Mouse (Mus musculus) heart, embryonic 14.5 days (tissue): ENCODE measurements around the gene Olfr1428. TPM values are rescaled to one million over a fixed set of nuclear protein-coding genes. Genes with fewer than 3 reads are reported as not detected.

Experiments used
- ATAC-seq: fragments of 200-750 bp; cut with Nextera tagmentation; 2 replicates; pipeline ENCODE4 v1.8.0; 2017; ENCODE audit warnings: low read depth, moderate TSS enrichment; ENCODE audit not compliant: insufficient number of reproducible peaks, insufficient read depth, low FRiP score
- H3K27ac ChIP-seq, 2 experiments: fragments of 200-500 bp in 1 of 2; fragments of 300-500 bp in 1 of 2; sonication (generic) in 1 of 2; replicated peaks in 1 of 2; 2 replicates each; pipeline ENCODE4 v1.5.1; 2012 to 2014; ENCODE audit warnings: low read depth in 2 of 2, low read length in 2 of 2, control low read depth in 1 of 2, mild to moderate bottlenecking in 1 of 2, mixed read lengths in 1 of 2; ENCODE audit not compliant: control insufficient read depth in 1 of 2, insufficient read depth in 1 of 2
- H3K27me3 ChIP-seq: fragments of 300-500 bp; sonication (generic); 2 replicates; pipeline ENCODE4 v1.6.1; 2014; ENCODE audit warnings: mild to moderate bottlenecking, low read length, control low read depth; ENCODE audit not compliant: control insufficient read depth, insufficient read depth
- H3K36me3 ChIP-seq: fragments of 300-500 bp; sonication (generic); 2 replicates; pipeline ENCODE4 v1.6.1; 2014; ENCODE audit warnings: mild to moderate bottlenecking, control low read depth, low read length, mixed read lengths; ENCODE audit not compliant: control insufficient read depth, insufficient read depth
- H3K4me1 ChIP-seq, 2 experiments: fragments of 200-500 bp in 1 of 2; fragments of 300-500 bp in 1 of 2; sonication (generic) in 1 of 2; 2 replicates each; pipeline ENCODE4 v1.6.1; 2012 to 2014; ENCODE audit warnings: low read length in 2 of 2, control low read depth in 1 of 2, mixed read lengths in 1 of 2; ENCODE audit not compliant: control insufficient read depth in 2 of 2, insufficient read depth in 2 of 2
- H3K4me2 ChIP-seq: fragments of 300-500 bp; sonication (generic); 2 replicates; pipeline ENCODE4 v1.6.1; 2014; ENCODE audit warnings: mild to moderate bottlenecking, low read length
- H3K4me3 ChIP-seq, 2 experiments: fragments of 200-500 bp in 1 of 2; fragments of 300-500 bp in 1 of 2; sonication (generic) in 1 of 2; 2 replicates each; pipeline ENCODE4 v1.5.1; 2012 to 2014; ENCODE audit warnings: low read length in 2 of 2, mild to moderate bottlenecking in 2 of 2, control low read depth in 1 of 2, low read depth in 1 of 2, moderate library complexity in 1 of 2; ENCODE audit not compliant: control insufficient read depth in 1 of 2, insufficient read depth in 1 of 2
- H3K9ac ChIP-seq: fragments of 300-500 bp; sonication (generic); 2 replicates; pipeline ENCODE4 v1.6.1; 2014; ENCODE audit warnings: mild to moderate bottlenecking, low read length
- H3K9me3 ChIP-seq: fragments of 300-500 bp; sonication (generic); 2 replicates; pipeline ENCODE4 v1.6.1; 2016; ENCODE audit warnings: low read length, control low read depth; ENCODE audit not compliant: control insufficient read depth
- WGBS: fragments of 180-500 bp; shearing (Covaris S2); extraction: QIAGEN DNeasy Blood & Tissue Kit; methylation state at CpG from one replicate; pipeline ENCODE4 v1.1.7; 2014; 5-methylcytosine and 5-hydroxymethylcytosine counted together
- polyA plus RNA-seq: library from polyadenylated mRNA; unstranded; fragments of >200 nt; fragmentation: Nextera tagmentation; extraction: Ambion mirVana; gene quantifications from 2 replicates; pipeline ENCODE4 v1.2.1, GENCODE M21; 2014

Olfr1428 gene
- polyA plus RNA-seq: not detected in 2 replicates

DNA sequence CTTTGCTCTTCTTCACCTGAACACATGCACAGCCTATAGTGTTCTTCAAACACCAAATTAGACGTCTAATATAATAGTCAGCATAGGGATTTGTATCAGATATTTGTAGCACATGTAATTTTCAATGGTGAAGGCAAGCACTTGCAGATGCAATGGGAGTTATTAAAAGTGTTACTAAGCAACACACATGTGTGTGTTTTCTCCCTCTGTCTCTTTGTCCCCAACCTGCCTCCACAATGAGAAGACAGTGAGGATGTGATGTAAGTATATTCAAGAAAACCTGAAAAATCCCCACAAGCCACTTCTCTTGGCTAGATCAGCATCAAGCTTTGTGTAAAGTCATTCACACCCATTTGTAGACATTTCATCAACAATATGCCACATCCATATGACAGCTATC lies at the start of gene Olfr1428:
Gene Olfr1428, minus strand, starts transcription at position 101 of the 400 bp plus-strand sequence.
- H3K4me2 ChIP-seq: no peak within 1 kb of the TSS
- 53% methylated on average over 1 of the region's 1 CpGs for WGBS
- no peak within 1 kb of the TSS for H3K27ac ChIP-seq
- ATAC-seq: no peak
- no peaks in the 10 kb centered on the region for H3K27me3 ChIP-seq
- H3K9ac ChIP-seq: no peak within 1 kb of the TSS
- H3K36me3 ChIP-seq: no peaks in the 10 kb centered on the region
- H3K4me1 ChIP-seq: no peaks in the 10 kb centered on the region
- no peaks in the 10 kb centered on the region for H3K9me3 ChIP-seq
- no peak within 1 kb of the TSS for H3K4me3 ChIP-seq

DNA sequence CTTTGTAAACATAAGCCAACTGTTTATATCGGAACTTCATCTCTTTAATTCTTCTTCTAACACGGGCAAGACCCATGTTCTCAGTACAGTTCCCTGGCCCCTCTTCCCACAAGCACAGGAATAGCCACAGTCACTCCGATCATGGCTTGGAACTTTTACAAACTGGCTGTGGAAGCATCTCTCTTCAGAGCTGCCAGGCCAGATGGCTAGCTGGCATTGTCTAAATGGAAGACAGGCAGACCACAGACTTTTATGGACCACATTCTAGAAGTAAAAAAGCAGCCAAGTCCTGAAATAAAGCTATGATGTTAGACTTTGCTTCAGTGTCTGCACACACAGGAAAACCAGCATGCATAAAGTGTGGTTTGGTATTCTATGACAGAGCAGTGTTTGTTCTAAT lies 29.8 kb upstream of the Olfr1428 start:
- Histone ChIP-seq H3K4me1 (no peaks in the 10 kb centered on the region), H3K4me2 (no peak overlapping the region), H3K36me3 (no peaks in the 10 kb centered on the region), H3K9me3 (no peaks in the 10 kb centered on the region), H3K27ac (no peak overlapping the region), H3K27me3 (no peaks in the 10 kb centered on the region), H3K4me3 (no peak overlapping the region), H3K9ac (no peak overlapping the region)
- 82% methylated on average over 3 of the region's 3 CpGs for WGBS
- no peak for ATAC-seq

DNA sequence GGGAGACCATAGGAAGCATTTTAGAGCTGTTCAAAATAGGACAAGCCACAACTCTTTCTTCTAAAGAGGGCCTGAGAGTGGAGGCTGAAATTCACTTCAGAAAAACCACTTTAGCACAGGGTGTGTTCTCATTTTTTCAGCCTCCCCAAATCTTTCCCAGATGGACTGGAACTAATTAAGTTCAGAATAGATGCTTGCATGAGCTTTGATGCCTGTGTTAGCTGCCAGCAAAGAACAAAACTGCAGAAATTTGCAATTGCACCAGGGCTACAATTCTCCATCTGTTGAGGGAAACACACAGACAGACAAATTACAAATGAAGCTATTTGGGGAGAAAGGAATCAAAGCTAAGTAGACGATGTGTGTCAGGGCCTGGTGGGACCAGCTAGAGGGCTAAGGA lies 27.7 kb upstream of the Olfr1428 start:
- no peak for ATAC-seq
- WGBS: 72% methylated on average over 1 of the region's 1 CpGs
- no peaks in the 10 kb centered on the region for H3K27me3 ChIP-seq
- no peak overlapping the region for H3K27ac ChIP-seq
- H3K9me3 ChIP-seq: no peaks in the 10 kb centered on the region
- H3K4me3 ChIP-seq: no peak overlapping the region
- no peaks in the 10 kb centered on the region for H3K36me3 ChIP-seq
- H3K4me2 ChIP-seq: no peak overlapping the region
- H3K4me1 ChIP-seq: no peaks in the 10 kb centered on the region
- H3K9ac ChIP-seq: no peak overlapping the region

DNA sequence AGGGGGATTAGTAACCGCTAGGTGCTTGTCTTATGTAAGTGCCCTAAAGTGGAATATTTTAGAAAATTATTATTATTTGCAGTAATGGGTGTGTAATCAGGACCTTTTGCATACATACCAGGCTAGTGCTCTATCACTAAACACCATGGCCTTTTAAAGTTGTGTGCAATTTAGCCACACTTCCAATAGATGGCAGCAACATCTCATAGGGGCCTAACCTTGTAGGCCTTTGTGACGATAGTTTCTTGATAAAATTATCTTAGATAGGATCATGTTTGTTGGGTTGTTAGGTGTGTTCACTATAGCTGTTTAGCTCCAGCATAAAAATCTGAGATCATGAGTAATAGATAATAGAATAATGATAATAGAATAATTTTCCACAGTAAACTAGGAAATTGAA lies 18.6 kb upstream of the Olfr1428 start:
- no peaks in the 10 kb centered on the region for H3K36me3 ChIP-seq
- no peak overlapping the region for H3K4me3 ChIP-seq
- no peak overlapping the region for H3K27ac ChIP-seq
- ATAC-seq: no peak
- no peaks in the 10 kb centered on the region for H3K4me1 ChIP-seq
- H3K4me2 ChIP-seq: no peak overlapping the region
- H3K9ac ChIP-seq: no peak overlapping the region
- no peaks in the 10 kb centered on the region for H3K27me3 ChIP-seq
- WGBS: 27% methylated on average over 2 of the region's 2 CpGs
- no peaks in the 10 kb centered on the region for H3K9me3 ChIP-seq

DNA sequence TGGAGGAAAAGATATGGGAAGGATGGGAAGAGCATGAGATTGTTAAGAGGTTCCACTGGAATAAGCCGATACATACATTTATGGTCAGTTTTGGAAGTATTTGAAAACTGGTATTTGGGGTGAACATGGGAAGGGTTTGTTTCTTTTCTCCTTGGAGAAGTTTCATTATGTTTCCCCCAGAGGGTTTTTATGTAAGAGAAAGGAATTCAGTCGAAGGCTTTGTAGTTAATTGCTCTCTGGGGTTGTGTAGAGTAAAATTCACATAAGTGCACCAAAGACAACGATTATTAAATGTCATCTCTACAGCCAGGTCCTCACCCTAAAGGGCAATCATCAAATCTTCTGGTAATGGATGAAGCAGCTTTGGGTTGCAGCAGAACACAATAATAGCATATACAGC lies 7.4 kb upstream of the Olfr1428 start, which contains the start of gene Olfr76:
Gene Olfr76, minus strand, starts transcription at position 101 of the 400 bp plus-strand sequence.
- H3K9ac ChIP-seq: no peak within 1 kb of the TSS
- H3K27me3 ChIP-seq: no peaks in the 10 kb centered on the region
- H3K9me3 ChIP-seq: no peaks in the 10 kb centered on the region
- no peak within 1 kb of the TSS for H3K27ac ChIP-seq
- no peaks in the 10 kb centered on the region for H3K36me3 ChIP-seq
- WGBS: 67% methylated on average over 3 of the region's 3 CpGs
- no peak for ATAC-seq
- H3K4me3 ChIP-seq: no peak within 1 kb of the TSS
- no peaks in the 10 kb centered on the region for H3K4me1 ChIP-seq
- no peak within 1 kb of the TSS for H3K4me2 ChIP-seq

DNA sequence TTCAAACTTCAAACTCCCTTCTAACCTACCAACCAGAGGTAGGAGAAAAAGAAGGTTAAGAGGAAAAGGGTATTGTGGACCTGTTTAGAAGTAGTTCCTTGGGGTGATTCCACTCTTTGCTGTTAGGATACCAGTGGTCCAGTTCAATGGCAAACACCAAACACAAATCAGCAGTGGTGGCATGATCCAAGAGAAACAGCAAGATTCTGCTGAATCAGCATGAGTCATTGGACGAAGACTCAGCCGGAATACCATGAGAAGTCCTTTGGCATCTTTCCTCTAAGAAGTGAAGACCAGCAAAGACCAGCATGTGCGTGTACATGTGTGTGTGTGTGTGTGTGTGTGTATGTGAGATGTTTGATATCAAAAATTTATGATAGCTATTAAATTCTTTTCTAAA lies 767 bp upstream of the Olfr1428 start:
- H3K4me1 ChIP-seq: no peaks in the 10 kb centered on the region
- no peak overlapping the region for H3K27ac ChIP-seq
- no peak overlapping the region for H3K4me3 ChIP-seq
- H3K36me3 ChIP-seq: no peaks in the 10 kb centered on the region
- WGBS: 77% methylated on average over 3 of the region's 3 CpGs
- no peak overlapping the region for H3K4me2 ChIP-seq
- no peak overlapping the region for H3K9ac ChIP-seq
- ATAC-seq: no peak
- H3K27me3 ChIP-seq: no peaks in the 10 kb centered on the region
- H3K9me3 ChIP-seq: no peaks in the 10 kb centered on the region

DNA sequence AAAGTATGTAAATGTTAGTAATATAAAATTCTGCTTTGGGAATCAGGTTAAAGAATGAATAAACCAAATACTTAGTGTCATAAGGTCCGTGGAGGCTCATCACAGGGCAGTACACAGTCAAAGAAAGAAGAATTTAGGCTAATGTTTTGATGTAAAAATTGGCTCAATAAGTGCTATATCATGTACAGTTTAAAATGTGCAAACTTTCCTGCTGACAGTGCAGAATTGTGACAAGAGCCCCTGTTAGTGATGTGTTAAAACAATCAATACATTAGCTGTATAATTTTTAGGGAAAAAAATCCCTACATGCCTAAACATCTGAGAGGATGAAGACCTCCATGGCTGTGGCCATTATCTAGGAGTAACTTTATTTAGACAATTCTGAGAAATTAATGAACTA lies 1.9 kb downstream of the Olfr1428 start:
- Histone ChIP-seq H3K27me3 (no peaks in the 10 kb centered on the region), H3K4me3 (no peak overlapping the region), H3K36me3 (no peaks in the 10 kb centered on the region), H3K4me1 (no peaks in the 10 kb centered on the region), H3K4me2 (no peak overlapping the region), H3K9ac (no peak overlapping the region), H3K27ac (no peak overlapping the region), H3K9me3 (no peaks in the 10 kb centered on the region)
- 48% methylated on average over 1 of the region's 1 CpGs for WGBS
- ATAC-seq: no peak

DNA sequence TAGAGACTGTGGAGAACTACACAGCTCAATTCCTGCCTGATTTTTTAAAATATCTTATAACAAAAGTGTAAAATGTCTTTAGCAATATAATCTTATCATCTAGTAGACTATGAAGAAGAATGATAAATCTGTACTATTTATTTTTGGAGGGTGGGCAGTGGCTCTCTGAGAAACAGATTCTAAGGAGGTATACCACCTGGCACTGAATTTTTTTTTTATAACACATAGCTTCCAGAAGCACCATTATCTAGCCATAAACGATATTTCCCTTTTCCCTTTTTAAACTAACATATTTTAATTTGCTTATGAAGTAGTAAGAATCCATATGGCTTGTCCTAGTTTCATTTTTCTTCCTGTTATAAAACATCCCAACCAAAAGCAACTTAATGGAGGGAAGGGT lies 11.2 kb downstream of the Olfr1428 start:
- no peak overlapping the region for H3K4me3 ChIP-seq
- no peaks in the 10 kb centered on the region for H3K27me3 ChIP-seq
- no peak overlapping the region for H3K9ac ChIP-seq
- H3K9me3 ChIP-seq: no peaks in the 10 kb centered on the region
- 45% methylated on average over 1 of the region's 1 CpGs for WGBS
- no peak for ATAC-seq
- H3K27ac ChIP-seq: no peak overlapping the region
- no peaks in the 10 kb centered on the region for H3K36me3 ChIP-seq
- H3K4me2 ChIP-seq: no peak overlapping the region
- no peaks in the 10 kb centered on the region for H3K4me1 ChIP-seq
